Mouse (Mus musculus) heart, embryonic 13.5 days (tissue): ENCODE results near the gene Maz. TPM values are rescaled to one million over a fixed set of nuclear protein-coding genes. Genes with fewer than 3 reads are reported as not detected.
A peak's percentile ranks its signal among the peaks of the same experiment; 100 is the strongest.

Experiments
- ATAC-seq: fragments of 200-750 bp; cut with Nextera tagmentation; 2 replicates; pipeline ENCODE4 v1.8.0; 2017; ENCODE audit warnings: moderate TSS enrichment; ENCODE audit not compliant: insufficient number of reproducible peaks, low FRiP score, low TSS enrichment; ENCODE audit errors: extremely low read depth
- H3K27ac ChIP-seq: fragments of 300-500 bp; sonication (generic); replicated peaks from 2 replicates; pipeline ENCODE4 v1.5.1; 2015; ENCODE audit warnings: moderate library complexity, mild to moderate bottlenecking, inconsistent platforms
- H3K27me3 ChIP-seq: fragments of 300-500 bp; sonication (generic); replicated peaks from 2 replicates; pipeline ENCODE4 v1.6.1; 2015; ENCODE audit warnings: mild to moderate bottlenecking, inconsistent platforms
- H3K36me3 ChIP-seq: fragments of 300-500 bp; sonication (generic); 2 replicates; pipeline ENCODE4 v1.6.1; 2015; ENCODE audit warnings: mild to moderate bottlenecking, inconsistent platforms
- H3K4me1 ChIP-seq: fragments of 300-500 bp; sonication (generic); 2 replicates; pipeline ENCODE4 v1.6.1; 2015; ENCODE audit warnings: inconsistent platforms
- H3K4me2 ChIP-seq: fragments of 300-500 bp; sonication (generic); 2 replicates; pipeline ENCODE4 v1.6.1; 2015; ENCODE audit warnings: inconsistent platforms, mild to moderate bottlenecking, moderate library complexity
- H3K4me3 ChIP-seq: fragments of 300-500 bp; sonication (generic); 2 replicates; pipeline ENCODE4 v1.5.1; 2015; ENCODE audit warnings: moderate library complexity, mild to moderate bottlenecking, inconsistent platforms
- H3K9ac ChIP-seq: fragments of 300-500 bp; sonication (generic); 2 replicates; pipeline ENCODE4 v1.6.1; 2015; ENCODE audit warnings: inconsistent platforms, mild to moderate bottlenecking, moderate library complexity
- H3K9me3 ChIP-seq: fragments of 300-500 bp; sonication (generic); 2 replicates; pipeline ENCODE4 v1.6.1; 2016; ENCODE audit warnings: inconsistent platforms
- WGBS: fragments of 180-500 bp; shearing (Covaris S2); methylation state at CpG from one replicate; pipeline ENCODE4 v1.1.7; 2015; ENCODE audit warnings: mixed read lengths; 5-methylcytosine and 5-hydroxymethylcytosine counted together
- polyA plus RNA-seq: library from polyadenylated mRNA; unstranded; fragments of >200 nt; fragmentation: Nextera tagmentation; extraction: Ambion mirVana; gene quantifications from 2 replicates; pipeline ENCODE4 v1.2.1, GENCODE M21; 2015

The Maz gene
- 31.0 and 34.5 TPM in 2 replicates for polyA plus RNA-seq

DNA sequence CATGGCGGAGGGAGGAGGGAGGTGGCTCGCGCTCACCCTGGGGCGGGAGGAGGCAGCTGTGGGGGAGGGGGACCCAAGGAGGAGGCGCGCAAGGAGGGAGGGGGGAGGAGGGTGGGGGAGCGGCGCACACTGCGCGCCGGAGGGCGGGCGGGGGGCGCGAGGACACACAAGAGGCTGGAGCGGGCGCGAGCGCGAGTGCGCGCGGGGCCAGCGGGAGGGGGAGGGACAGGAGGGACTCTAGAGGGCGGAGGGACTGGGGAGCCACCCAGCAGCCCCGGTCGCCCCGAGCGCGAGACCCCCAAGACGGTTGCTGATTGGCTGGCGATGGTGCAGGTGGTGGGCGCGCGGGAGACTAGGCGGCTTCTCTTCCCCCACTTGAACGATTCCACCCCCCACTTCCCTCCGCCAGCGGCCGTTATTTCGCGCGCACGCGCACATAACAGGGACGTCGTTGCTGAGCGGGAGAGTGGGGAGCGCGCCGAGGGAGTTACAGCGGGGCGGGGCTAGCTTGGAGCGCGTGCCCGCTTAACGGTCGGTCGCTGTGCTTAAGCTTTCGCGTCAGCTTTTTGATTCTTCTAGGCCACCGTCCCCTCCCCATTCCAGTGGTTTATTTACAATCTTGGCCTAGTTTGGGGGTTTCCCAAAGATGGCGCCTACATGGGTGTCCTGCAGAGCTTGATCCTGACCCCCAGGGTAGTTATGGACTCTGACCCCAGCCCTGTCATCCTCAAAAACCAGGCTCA, at the start of gene Maz:
Maz (minus strand) TSS at position 54 of the 743 bp plus-strand sequence.
- Histone ChIP-seq H3K9me3 (no peaks in the 10 kb centered on the region), H3K9ac (peak within 1 kb of the TSS; percentile 100), H3K27me3 (no peaks in the 10 kb centered on the region), H3K27ac (peak within 1 kb of the TSS; percentile 99), H3K4me1 (peaks cover 41% of the 10 kb centered on the region), H3K4me2 (peak within 1 kb of the TSS; percentile 91), H3K4me3 (peak within 1 kb of the TSS; percentile 94), H3K36me3 (peaks cover 72% of the 10 kb centered on the region)
- 0% methylated on average over 33 of the region's 63 CpGs for WGBS
- peak; percentile 81 for ATAC-seq

DNA sequence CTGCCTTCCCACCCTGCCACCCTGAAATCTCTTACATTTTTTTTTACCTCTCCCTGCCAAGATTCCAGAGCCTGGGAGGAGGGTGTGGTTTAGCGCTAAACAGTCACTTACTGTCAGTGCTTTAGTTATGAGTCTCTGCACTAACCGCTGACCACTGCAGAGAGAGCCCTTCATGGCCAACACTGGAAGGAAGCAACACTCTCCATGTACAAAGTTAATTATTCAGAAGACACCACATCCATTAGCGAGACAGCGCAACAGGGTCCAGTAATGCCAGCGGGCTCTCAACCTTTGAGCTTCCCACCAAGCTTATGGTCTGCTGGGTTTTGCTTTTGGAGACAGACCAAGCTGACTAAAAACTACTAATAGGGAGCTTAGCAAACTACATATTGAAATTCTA, 49.4 kb upstream of the Maz start:
- H3K9ac ChIP-seq = no peak overlapping the region
- H3K4me1 ChIP-seq = peaks cover 10% of the 10 kb centered on the region
- H3K27me3 ChIP-seq = no peaks in the 10 kb centered on the region
- 71% methylated on average over 5 of the region's 5 CpGs for WGBS
- no peak overlapping the region for H3K27ac ChIP-seq
- ATAC-seq = no peak
- no peak overlapping the region for H3K4me2 ChIP-seq
- H3K4me3 ChIP-seq = no peak overlapping the region
- no peaks in the 10 kb centered on the region for H3K36me3 ChIP-seq
- H3K9me3 ChIP-seq = no peaks in the 10 kb centered on the region

DNA sequence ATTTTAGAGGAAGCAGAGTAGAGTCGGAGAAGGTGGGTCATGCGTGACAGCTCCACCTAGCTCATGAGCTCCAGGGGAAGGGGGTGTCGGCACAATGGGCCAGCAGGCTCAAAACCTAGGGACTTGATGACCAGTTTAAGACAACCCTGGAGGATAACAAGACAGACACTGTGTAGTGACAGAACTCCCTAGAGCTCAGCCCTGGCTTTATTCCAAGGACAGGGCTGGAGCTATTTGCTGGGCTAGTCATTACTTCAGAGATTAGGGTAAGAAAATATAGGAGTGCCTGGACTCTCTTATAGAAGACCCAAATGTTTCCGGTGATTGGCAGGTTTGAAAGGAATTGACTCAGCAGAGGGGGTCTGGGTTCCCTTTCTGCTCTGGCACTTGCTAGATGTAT, 46.4 kb upstream of the Maz start:
- no peak overlapping the region for H3K4me3 ChIP-seq

DNA sequence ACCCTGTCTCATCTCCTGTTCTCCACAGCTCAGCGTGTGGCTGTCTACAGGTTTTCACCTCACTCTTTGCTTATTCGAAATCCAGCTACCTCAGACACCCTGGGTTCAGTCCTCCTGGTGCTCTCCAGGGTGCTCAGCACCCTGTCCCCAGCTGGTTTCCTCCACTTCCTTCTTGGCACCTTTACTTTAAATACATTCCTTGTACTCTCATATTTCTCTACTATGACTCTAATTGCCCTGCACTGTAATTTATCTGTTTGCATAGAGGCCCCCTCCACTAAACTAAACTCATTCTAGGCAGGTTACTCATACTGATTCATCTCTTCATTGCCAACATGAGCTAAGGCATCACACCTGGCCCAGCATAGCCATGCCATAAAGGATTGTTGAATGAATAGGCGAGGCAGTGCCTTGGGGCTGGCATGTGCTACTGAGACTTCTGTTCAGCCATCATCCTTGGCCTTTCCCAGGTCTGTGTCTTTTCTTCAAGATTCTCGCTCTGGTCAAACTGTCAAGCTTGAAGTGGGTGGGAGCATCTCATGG, 44.1 kb upstream of the Maz start:
- Histone ChIP-seq H3K27me3 (no peaks in the 10 kb centered on the region), H3K4me1 (peaks cover 6% of the 10 kb centered on the region; the same call in 1 of the 2 replicates), H3K4me2 (no peak overlapping the region), H3K27ac (no peak overlapping the region), H3K9me3 (no peaks in the 10 kb centered on the region), H3K36me3 (no peaks in the 10 kb centered on the region), H3K4me3 (no peak overlapping the region), H3K9ac (no peak overlapping the region)
- ATAC-seq = no peak
- WGBS = 57% methylated on average over 4 of the region's 4 CpGs

More for the DNA sequence above, 46.4 kb upstream of the Maz start:
- H3K36me3 ChIP-seq = no peaks in the 10 kb centered on the region
- no peak overlapping the region for H3K9ac ChIP-seq
- no peaks in the 10 kb centered on the region for H3K27me3 ChIP-seq
- peaks cover 6% of the 10 kb centered on the region; the same call in 1 of the 2 replicates for H3K4me1 ChIP-seq
- H3K27ac ChIP-seq = no peak overlapping the region
- H3K4me2 ChIP-seq = no peak overlapping the region
- WGBS = 81% methylated on average over 4 of the region's 4 CpGs
- no peaks in the 10 kb centered on the region for H3K9me3 ChIP-seq
- ATAC-seq = no peak

DNA sequence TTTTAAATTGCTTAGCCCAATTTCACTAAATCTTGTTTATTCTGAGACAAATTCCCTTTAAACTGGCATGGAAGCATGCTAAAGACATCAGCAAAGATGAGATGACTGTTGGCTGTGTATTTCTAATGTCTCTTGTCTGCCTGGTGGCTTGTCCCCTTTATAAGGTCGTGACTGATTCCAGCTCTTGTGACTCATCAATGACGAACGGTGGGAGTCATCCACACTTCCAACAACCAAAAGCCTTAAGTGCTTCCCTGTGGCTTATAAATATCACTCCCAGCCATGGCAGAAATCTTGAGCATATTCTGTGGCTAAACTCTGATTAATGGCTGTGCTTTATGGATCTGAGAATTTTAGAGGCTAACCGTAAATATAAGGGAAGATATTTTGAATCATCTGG, 39.5 kb upstream of the Maz start:
- Histone ChIP-seq H3K4me3 (no peak overlapping the region), H3K9me3 (peaks cover 4% of the 10 kb centered on the region; the same call in 1 of the 2 replicates), H3K27me3 (no peaks in the 10 kb centered on the region), H3K4me1 (no peaks in the 10 kb centered on the region), H3K9ac (no peak overlapping the region), H3K4me2 (no peak overlapping the region), H3K36me3 (no peaks in the 10 kb centered on the region), H3K27ac (no peak overlapping the region)
- no peak for ATAC-seq
- 51% methylated on average over 4 of the region's 4 CpGs for WGBS

DNA sequence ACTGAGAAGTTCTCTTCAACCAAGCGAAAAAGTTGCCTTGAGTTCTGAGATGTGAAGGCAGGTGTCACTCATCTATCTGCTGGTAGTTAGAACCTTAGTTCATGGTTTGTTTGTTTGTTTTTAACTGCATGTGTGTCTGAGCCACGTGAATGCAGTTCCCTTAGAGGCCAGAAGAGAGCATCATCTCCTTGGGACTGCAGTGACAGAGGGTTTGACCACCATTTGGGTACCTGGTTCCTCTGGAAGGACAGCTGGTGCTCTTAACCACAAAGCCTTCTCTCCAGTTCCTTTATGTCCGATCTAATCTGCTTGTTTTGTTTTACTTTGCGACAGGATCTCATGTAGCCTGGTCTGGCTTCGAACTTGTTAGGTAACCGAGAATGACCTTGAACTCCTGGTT, 38.7 kb upstream of the Maz start:
- H3K36me3 ChIP-seq = no peaks in the 10 kb centered on the region
- WGBS = 79% methylated on average over 6 of the region's 6 CpGs
- no peaks in the 10 kb centered on the region for H3K4me1 ChIP-seq
- H3K27ac ChIP-seq = no peak overlapping the region
- H3K27me3 ChIP-seq = no peaks in the 10 kb centered on the region
- no peak for ATAC-seq
- H3K4me2 ChIP-seq = no peak overlapping the region
- no peak overlapping the region for H3K9ac ChIP-seq
- H3K9me3 ChIP-seq = peaks cover 4% of the 10 kb centered on the region; the same call in 1 of the 2 replicates
- H3K4me3 ChIP-seq = no peak overlapping the region

DNA sequence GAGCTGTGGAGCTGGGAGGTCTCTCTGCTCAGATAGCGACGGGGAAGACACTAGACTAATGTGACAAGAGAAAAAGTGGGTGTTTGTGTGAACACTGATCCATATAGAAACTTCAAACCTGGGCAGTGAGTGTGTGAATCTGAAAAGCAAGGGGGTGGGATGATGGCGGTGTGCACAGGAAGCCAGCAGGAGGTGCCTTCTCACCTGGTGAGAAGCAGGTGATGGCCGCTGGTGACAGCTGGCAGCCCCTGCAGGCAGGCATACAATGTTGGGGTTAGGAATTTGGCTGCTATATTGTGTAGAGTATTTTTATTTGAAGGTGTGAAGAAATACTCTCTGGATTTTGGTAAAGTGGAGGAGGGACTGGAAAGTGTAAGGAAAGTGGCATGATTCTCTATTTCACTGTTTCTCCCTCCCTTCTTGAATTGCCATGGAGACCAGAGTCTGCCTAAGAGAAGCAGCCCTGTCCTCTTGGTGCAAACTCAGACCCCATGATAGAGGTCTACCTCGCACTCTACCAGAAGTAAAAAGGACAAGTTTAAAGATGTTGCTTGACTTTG, 28.3 kb upstream of the Maz start:
- no peak overlapping the region for H3K4me3 ChIP-seq
- H3K9ac ChIP-seq = no peak overlapping the region
- no peaks in the 10 kb centered on the region for H3K4me1 ChIP-seq
- H3K27ac ChIP-seq = no peak overlapping the region
- H3K36me3 ChIP-seq = no peaks in the 10 kb centered on the region
- H3K27me3 ChIP-seq = peaks cover 33% of the 10 kb centered on the region
- no peaks in the 10 kb centered on the region for H3K9me3 ChIP-seq
- no peak overlapping the region for H3K4me2 ChIP-seq
- 56% methylated on average over 5 of the region's 5 CpGs for WGBS
- ATAC-seq = no peak

DNA sequence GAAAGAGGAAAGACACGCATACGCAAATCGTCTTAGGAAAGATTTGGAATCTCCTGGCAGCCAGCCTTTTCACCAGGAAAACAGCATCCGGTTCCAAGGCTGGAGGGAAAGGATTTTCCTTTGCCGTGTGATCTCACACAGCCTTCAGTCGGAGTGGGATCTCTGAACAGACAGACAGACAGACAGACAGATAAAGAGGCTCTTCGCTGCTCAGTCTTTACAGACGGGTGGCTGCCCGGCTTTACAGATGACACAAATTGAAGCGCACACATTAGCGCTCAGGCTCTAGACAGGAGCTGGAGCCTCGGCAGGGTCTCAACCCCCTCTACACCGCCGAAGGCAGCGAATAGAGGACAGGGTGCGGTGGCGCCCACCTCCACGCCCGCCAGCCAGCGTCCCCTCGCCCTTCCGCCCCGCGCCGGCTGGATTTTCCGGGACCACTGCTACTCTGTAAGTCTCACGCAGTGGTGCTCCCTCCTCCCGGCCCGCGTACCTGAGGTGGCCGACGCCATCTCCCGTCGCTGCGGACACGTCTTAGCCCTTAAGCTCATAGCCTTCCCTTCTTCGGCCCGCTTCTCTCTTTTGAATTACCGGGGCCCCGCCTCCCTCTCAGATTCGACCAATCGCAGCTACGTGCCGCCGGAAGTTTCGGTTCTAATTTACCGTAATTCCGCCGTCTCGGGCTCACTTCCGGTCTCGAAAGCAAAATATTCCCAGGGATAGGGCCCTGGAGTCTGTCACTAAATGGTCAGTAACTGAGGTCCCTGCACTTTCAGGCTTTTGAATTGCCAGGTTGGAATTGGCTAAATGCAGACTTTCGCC, 15.2 kb upstream of the Maz start, which contains the start of gene Kif22:
Kif22 (minus strand) TSS at position 621 of the 822 bp plus-strand sequence.
- under 1% methylated on average over 53 of the region's 53 CpGs for WGBS

DNA sequence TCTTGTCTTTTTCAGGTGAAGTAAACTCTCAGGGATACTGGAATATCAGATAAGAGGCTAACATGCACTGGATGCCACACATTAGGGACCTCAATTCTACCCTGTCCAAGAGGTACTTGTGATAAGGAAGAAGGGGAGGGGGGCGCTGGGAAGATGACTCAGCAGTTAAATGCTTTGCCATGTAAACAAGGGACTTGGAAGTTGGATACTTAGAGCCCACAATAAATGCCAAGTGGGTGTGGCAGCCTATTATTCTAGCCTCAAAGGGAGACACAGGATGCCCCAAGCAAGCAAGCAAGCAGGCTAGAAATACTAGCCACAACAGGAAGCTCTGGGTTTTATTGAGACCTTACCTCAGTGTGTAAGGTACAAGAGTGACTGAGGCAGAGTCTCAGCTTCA, 4.4 kb upstream of the Maz start:
- H3K27ac ChIP-seq = no peak overlapping the region
- H3K4me1 ChIP-seq = peaks cover 11% of the 10 kb centered on the region
- H3K9me3 ChIP-seq = no peaks in the 10 kb centered on the region
- peaks cover 83% of the 10 kb centered on the region for H3K36me3 ChIP-seq
- H3K4me2 ChIP-seq = no peak overlapping the region
- ATAC-seq = no peak
- 60% methylated on average over 1 of the region's 1 CpGs for WGBS
- H3K9ac ChIP-seq = 0 out of 2 replicates have a peak overlapping the region, but pooled peaks have one; percentile 19
- H3K27me3 ChIP-seq = no peaks in the 10 kb centered on the region
- no peak overlapping the region for H3K4me3 ChIP-seq

More for the DNA sequence above, 15.2 kb upstream of the Maz start, which contains the start of gene Kif22:
- ATAC-seq = peak; percentile 70
- H3K27ac ChIP-seq = peak within 1 kb of the TSS; percentile 87
- peak within 1 kb of the TSS; percentile 95 for H3K9ac ChIP-seq
- H3K4me2 ChIP-seq = peak within 1 kb of the TSS; percentile 91
- peaks cover 24% of the 10 kb centered on the region for H3K4me1 ChIP-seq
- H3K9me3 ChIP-seq = no peaks in the 10 kb centered on the region
- H3K36me3 ChIP-seq = peaks cover 21% of the 10 kb centered on the region
- peak within 1 kb of the TSS; percentile 96 for H3K4me3 ChIP-seq
- no peaks in the 10 kb centered on the region for H3K27me3 ChIP-seq

DNA sequence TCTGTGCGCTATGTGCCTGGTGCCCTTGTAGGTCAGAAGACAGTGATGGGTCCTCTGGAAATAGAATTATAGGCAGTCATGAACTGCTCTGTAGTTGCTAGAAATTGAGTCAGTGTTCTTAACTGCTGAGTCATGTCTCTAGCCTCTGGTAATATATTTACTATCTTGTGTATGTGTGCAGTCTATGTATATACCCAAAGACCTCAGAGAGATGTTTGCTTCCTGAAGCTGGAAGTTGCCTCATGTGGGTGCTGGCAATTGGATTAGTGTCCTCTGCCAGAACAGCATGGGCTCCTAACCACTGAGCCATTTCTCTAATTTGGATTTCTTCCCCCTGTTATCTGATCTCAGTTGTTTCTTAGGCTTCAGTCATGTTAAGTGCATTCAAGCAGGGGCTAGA, 3.3 kb upstream of the Maz start:
- Histone ChIP-seq H3K4me2 (no peak overlapping the region), H3K27ac (no peak overlapping the region), H3K9me3 (no peaks in the 10 kb centered on the region), H3K4me1 (peaks cover 11% of the 10 kb centered on the region), H3K27me3 (no peaks in the 10 kb centered on the region), H3K4me3 (no peak overlapping the region), H3K9ac (no peak overlapping the region), H3K36me3 (peaks cover 74% of the 10 kb centered on the region)
- ATAC-seq = no peak
- 97% methylated on average over 1 of the region's 1 CpGs for WGBS

DNA sequence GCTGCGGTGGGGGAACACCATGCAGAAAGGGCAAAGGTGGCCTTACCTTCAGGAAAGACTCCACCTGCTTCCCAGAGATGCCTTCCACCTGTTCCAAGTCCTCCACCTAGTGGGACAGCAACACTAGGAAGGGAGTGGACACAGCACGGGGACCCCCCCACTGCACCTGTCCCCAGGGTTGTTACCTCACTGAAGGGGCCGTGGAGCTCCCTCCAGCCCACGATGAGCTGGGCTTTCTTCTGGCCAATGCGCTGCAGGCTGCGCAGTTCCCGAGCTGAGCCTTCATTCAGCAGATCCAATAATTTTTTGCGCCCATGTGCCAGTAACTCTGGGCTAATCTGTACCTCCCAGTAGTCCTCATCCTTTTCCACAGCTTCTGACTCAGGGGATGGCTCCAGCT, 1.0 kb upstream of the Maz start:
- no peak for ATAC-seq
- Histone ChIP-seq H3K9me3 (no peaks in the 10 kb centered on the region), H3K36me3 (peaks cover 72% of the 10 kb centered on the region), H3K4me2 (peak overlapping the region; percentile 91), H3K4me3 (peak overlapping the region; percentile 94), H3K27me3 (no peaks in the 10 kb centered on the region), H3K9ac (peak overlapping the region; percentile 80), H3K27ac (peak overlapping the region; percentile 99), H3K4me1 (peaks cover 34% of the 10 kb centered on the region)
- WGBS = 75% methylated on average over 8 of the region's 8 CpGs
